Mouse (Mus musculus): ENCODE data around the gene Cacna2d3.

Gene Cacna2d3

GRCm38 (mm10) chr14:29267233-29267874 is 454.3 kb downstream of the Cacna2d3 start:
- DNase-seq (ENCODE audit: low spot score in 2 of 2), result no peak

GRCm38 (mm10) chr14:29260621-29261020 is 461.0 kb downstream of the Cacna2d3 start:
- no peak for DNase-seq (ENCODE audit: low spot score in 2 of 2)

GRCm38 (mm10) chr14:29243516-29243915 is 478.1 kb downstream of the Cacna2d3 start:
- no peak for DNase-seq (ENCODE audit: low spot score in 2 of 2)

GRCm38 (mm10) chr14:29238446-29238845 is 483.2 kb downstream of the Cacna2d3 start:
- DNase-seq (ENCODE audit: low spot score in 2 of 2), result no peak

- no peak for DNase-seq (ENCODE audit: low spot score in 2 of 2)
Measured at GRCm38 (mm10) chr14:29228976-29229716, 492.5 kb downstream of the Cacna2d3 start.

- DNase-seq (ENCODE audit: low spot score in 2 of 2), result no peak
Measured at GRCm38 (mm10) chr14:29228471-29228870, 493.2 kb downstream of the Cacna2d3 start.

GRCm38 (mm10) chr14:29227959-29228358 is 493.7 kb downstream of the Cacna2d3 start:
- DNase-seq (ENCODE audit: low spot score in 2 of 2), result no peak

GRCm38 (mm10) chr14:29225754-29226365 is 495.8 kb downstream of the Cacna2d3 start:
- no peak for DNase-seq (ENCODE audit: low spot score in 2 of 2)

- DNase-seq (ENCODE audit: low spot score in 2 of 2), result no peak
Measured at GRCm38 (mm10) chr14:29223012-29223411, 498.7 kb downstream of the Cacna2d3 start.

- no peak for DNase-seq (ENCODE audit: low spot score in 2 of 2)
Measured at GRCm38 (mm10) chr14:29222191-29222882, 499.3 kb downstream of the Cacna2d3 start.

GRCm38 (mm10) chr14:29216106-29216505 is 505.6 kb downstream of the Cacna2d3 start:
- no peak for DNase-seq (ENCODE audit: low spot score in 2 of 2)

GRCm38 (mm10) chr14:29204967-29205268 is 516.7 kb downstream of the Cacna2d3 start:
- no peak for DNase-seq (ENCODE audit: low spot score in 2 of 2)

GRCm38 (mm10) chr14:29204236-29204966 is 517.3 kb downstream of the Cacna2d3 start:
- no peak for DNase-seq (ENCODE audit: low spot score in 2 of 2)

GRCm38 (mm10) chr14:29196171-29196570 is 525.5 kb downstream of the Cacna2d3 start:
- no peak for DNase-seq (ENCODE audit: low spot score in 2 of 2)

GRCm38 (mm10) chr14:29191426-29191825 is 530.2 kb downstream of the Cacna2d3 start:
- DNase-seq (ENCODE audit: low spot score in 2 of 2), result no peak

GRCm38 (mm10) chr14:29183730-29184129 is 537.9 kb downstream of the Cacna2d3 start:
- no peak for DNase-seq (ENCODE audit: low spot score in 2 of 2)

GRCm38 (mm10) chr14:29179397-29179888 is 542.2 kb downstream of the Cacna2d3 start:
- DNase-seq (ENCODE audit: low spot score in 2 of 2), result no peak

GRCm38 (mm10) chr14:29178695-29179396 is 542.8 kb downstream of the Cacna2d3 start:
- DNase-seq (ENCODE audit: low spot score in 2 of 2), result no peak

GRCm38 (mm10) chr14:29174762-29175161 is 546.9 kb downstream of the Cacna2d3 start:
- DNase-seq (ENCODE audit: low spot score in 2 of 2), result no peak

GRCm38 (mm10) chr14:29172207-29172606 is 549.5 kb downstream of the Cacna2d3 start:
- DNase-seq (ENCODE audit: low spot score in 2 of 2), result no peak

GRCm38 (mm10) chr14:29164653-29165030 is 557.0 kb downstream of the Cacna2d3 start:
- DNase-seq (ENCODE audit: low spot score in 2 of 2), result no peak

Measured in urinary bladder, postnatal 4 days (tissue).